25 mouse cellular contexts compared by ENCODE assay signal in genomic region chr3:103412247-103412646, GRCm38 (mm10).
DNase-seq lines count a peak whose midpoint lies in the region; ATAC-seq and TF ChIP-seq lines count a peak whose summit lies in the region.
"Had no signal": no experiment of that assay in that cellular context is flagged by ENCODE, and none has a peak within 500 bp of the region (broad histone marks: within the 10 kb centered on the region; RNA-seq: fewer than 3 reads in every experiment).

No protein-coding gene starts in this region.

- TF ChIP-seq POLR2A in embryonic fibroblast, embryonic 13.5 days (IDR thresholded peaks at IDR 0.05; ENCODE audit: low read depth, low read length) = no peak

- no peak overlapping the region for H3K4me3 ChIP-seq in stomach, embryonic 15.5 days (replicated peaks)
- H3K4me3 ChIP-seq in stomach, postnatal 0 days (ENCODE audit: low read depth, low read length) = no peak overlapping the region
- no peak overlapping the region for H3K4me3 ChIP-seq in embryonic fibroblast, embryonic 13.5 days (ENCODE audit: insufficient read depth, low read length)
- no peak overlapping the region for H3K4me3 ChIP-seq in stomach, embryonic 16.5 days (replicated peaks; ENCODE audit: low read length)
- H3K4me3 ChIP-seq: forebrain, embryonic 10.5 days; forebrain, embryonic 13.5 days; heart, adult 2 months; hindbrain, embryonic 12.5 days; hindbrain, embryonic 15.5 days had no signal

- 66% methylated on average over 2 of the region's 2 CpGs for WGBS in stomach, embryonic 15.5 days
- 46% methylated on average over 2 of the region's 2 CpGs for WGBS in stomach, postnatal 0 days
- WGBS in stomach, embryonic 16.5 days = 66% methylated on average over 2 of the region's 2 CpGs

- 0 out of 2 replicates have a peak overlapping the region, but pooled peaks have one; percentile 21 for H3K27ac ChIP-seq in stomach, embryonic 15.5 days
- no peak overlapping the region for H3K27ac ChIP-seq in stomach, postnatal 0 days (replicated peaks)
- peak overlapping the region; percentile 93 for H3K27ac ChIP-seq in embryonic fibroblast, embryonic 13.5 days (ENCODE audit: insufficient read depth, low read length)
- peak overlapping the region; percentile 52 for H3K27ac ChIP-seq in stomach, embryonic 16.5 days (ENCODE audit: low read length)
- H3K27ac ChIP-seq: forebrain, embryonic 10.5 days; forebrain, embryonic 13.5 days; heart, adult 2 months; hindbrain, embryonic 12.5 days; hindbrain, embryonic 15.5 days had no signal

- no peaks in the 10 kb centered on the region for H3K27me3 ChIP-seq in stomach, embryonic 15.5 days (replicated peaks)
- no peaks in the 10 kb centered on the region for H3K27me3 ChIP-seq in stomach, postnatal 0 days (ENCODE audit: control insufficient read depth, insufficient read depth, low read length)
- no peaks in the 10 kb centered on the region for H3K27me3 ChIP-seq in stomach, embryonic 16.5 days (ENCODE audit: control insufficient read depth, insufficient read depth, low read length)
- H3K27me3 ChIP-seq: CH12.LX; forebrain, embryonic 13.5 days; hindbrain, embryonic 12.5 days; hindbrain, embryonic 15.5 days had no signal

- no peak overlapping the region for H3K9ac ChIP-seq in stomach, embryonic 15.5 days
- H3K9ac ChIP-seq in stomach, postnatal 0 days (ENCODE audit: low read length) = no peak overlapping the region
- no peak overlapping the region for H3K9ac ChIP-seq in stomach, embryonic 16.5 days (ENCODE audit: low read length)
- H3K9ac ChIP-seq: forebrain, embryonic 13.5 days; hindbrain, embryonic 12.5 days; hindbrain, embryonic 15.5 days had no signal

- no peak for TF ChIP-seq CTCF in stomach, postnatal 0 days (IDR thresholded peaks at IDR 0.05; ENCODE audit: low read depth)
- TF ChIP-seq CTCF in embryonic fibroblast, embryonic 13.5 days (IDR thresholded peaks at IDR 0.05; ENCODE audit: borderline replicate concordance, insufficient read depth, low read length) = no peak

- DNase-seq in frontal cortex, postnatal 10 days (ENCODE audit: low spot score in 2 of 2) = no peak
- no peak for DNase-seq in stomach, postnatal 0 days (ENCODE audit: low spot score)
- no peak for DNase-seq in left cerebral cortex, postnatal 14 days (ENCODE audit: low spot score in 2 of 2)
- DNase-seq in urinary bladder, postnatal 36 days (ENCODE audit: low spot score in 2 of 2) = no peak
- DNase-seq: adrenal gland, adult 2 months; adrenal gland, postnatal 14 days; B cell, adult 2 months; cerebellum, adult 11 months; cerebellum, adult 2 months; cerebellum, adult 9-11 months; cerebellum, postnatal 25 days; gastrocnemius, postnatal 25 days; heart, adult 2 months had no signal

- no peaks in the 10 kb centered on the region for H3K4me1 ChIP-seq in stomach, embryonic 15.5 days
- H3K4me1 ChIP-seq in stomach, postnatal 0 days (replicated peaks; ENCODE audit: control insufficient read depth, insufficient read depth) = no peaks in the 10 kb centered on the region
- peaks cover 3% of the 10 kb centered on the region; the same call in 1 of the 2 replicates for H3K4me1 ChIP-seq in embryonic fibroblast, embryonic 13.5 days (ENCODE audit: control insufficient read depth, insufficient read depth, low read length)
- H3K4me1 ChIP-seq in stomach, embryonic 16.5 days (ENCODE audit: control insufficient read depth, insufficient read depth, low read length) = peaks cover 1% of the 10 kb centered on the region
- H3K4me1 ChIP-seq: forebrain, embryonic 10.5 days; forebrain, embryonic 13.5 days; hindbrain, embryonic 15.5 days had no signal

- no peak for TF ChIP-seq EP300 in stomach, postnatal 0 days (optimal IDR thresholded peaks at IDR 0.05)

- H3K4me2 ChIP-seq in stomach, embryonic 15.5 days = no peak overlapping the region
- H3K4me2 ChIP-seq in stomach, postnatal 0 days (replicated peaks; ENCODE audit: low read depth) = no peak overlapping the region
- no peak overlapping the region for H3K4me2 ChIP-seq in stomach, embryonic 16.5 days (ENCODE audit: low read depth, low read length)
- H3K4me2 ChIP-seq: forebrain, embryonic 13.5 days; heart, embryonic 11.5 days; hindbrain, embryonic 12.5 days; hindbrain, embryonic 15.5 days had no signal

- H3K9me3 ChIP-seq in stomach, embryonic 15.5 days = no peaks in the 10 kb centered on the region
- H3K9me3 ChIP-seq in stomach, postnatal 0 days (ENCODE audit: control insufficient read depth, low read length) = no peaks in the 10 kb centered on the region
- no peaks in the 10 kb centered on the region for H3K9me3 ChIP-seq in stomach, embryonic 16.5 days (replicated peaks; ENCODE audit: control insufficient read depth, low read length)
- H3K9me3 ChIP-seq: forebrain, embryonic 10.5 days; forebrain, embryonic 13.5 days; G1E; hindbrain, embryonic 12.5 days; hindbrain, embryonic 15.5 days had no signal

- intact Hi-C loops in left cerebral cortex, postnatal 14 days (cut with DNase I) = no loop called here

- peak; percentile 41; the same call in 1 of the 2 replicates for ATAC-seq in frontal cortex, adult (ENCODE audit: low TSS enrichment)
- ATAC-seq in stomach, embryonic 15.5 days (ENCODE audit: insufficient read depth, low FRiP score, low read depth) = no peak
- no peak for ATAC-seq in stomach, postnatal 0 days (ENCODE audit: low FRiP score, low TSS enrichment)
- ATAC-seq in stomach, embryonic 16.5 days (ENCODE audit: insufficient read depth, low FRiP score) = no peak
- ATAC-seq: forebrain, embryonic 13.5 days; forebrain, embryonic 16.5 days had no signal

- no peaks in the 10 kb centered on the region for H3K36me3 ChIP-seq in stomach, embryonic 15.5 days
- H3K36me3 ChIP-seq in stomach, postnatal 0 days (ENCODE audit: control insufficient read depth, insufficient read depth, low read length) = no peaks in the 10 kb centered on the region
- no peaks in the 10 kb centered on the region for H3K36me3 ChIP-seq in stomach, embryonic 16.5 days (ENCODE audit: control insufficient read depth, insufficient read depth, low read length)
- H3K36me3 ChIP-seq: forebrain, embryonic 10.5 days; G1E; hindbrain, embryonic 12.5 days; hindbrain, embryonic 15.5 days had no signal
